Mouse (Mus musculus) lung, postnatal 10 days (tissue): ENCODE results near the gene Akna.

Source experiments
- DNase-seq: peaks from one replicate; pipeline ENCODE4 v3.0.0; 2021

Gene Akna

GRCm38 (mm10) chr4:63377483-63377882, 25.7 kb downstream of the Akna start:
- no peak for DNase-seq

DNA sequence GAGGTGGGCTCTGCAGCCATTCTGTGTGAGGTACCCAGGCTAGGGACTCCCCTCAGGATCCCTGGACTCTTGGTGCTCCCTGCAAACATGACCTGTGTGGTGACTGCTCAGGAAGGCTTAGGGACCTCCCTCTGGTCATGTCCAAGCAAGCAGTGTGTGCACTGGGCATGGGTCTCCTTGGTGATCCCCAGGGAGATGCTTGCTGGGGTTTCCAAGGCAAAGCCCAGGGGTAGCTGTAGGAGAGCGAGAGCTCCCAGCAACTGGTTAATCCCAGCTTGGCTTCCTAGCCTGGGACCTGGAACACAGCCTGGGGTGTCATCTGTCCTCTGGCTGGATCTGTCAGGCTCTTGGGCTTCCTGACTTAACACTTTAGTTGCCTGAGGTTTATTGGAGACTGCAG, 27.8 kb downstream of the Akna start:
- peak; percentile 64 for DNase-seq

DNA sequence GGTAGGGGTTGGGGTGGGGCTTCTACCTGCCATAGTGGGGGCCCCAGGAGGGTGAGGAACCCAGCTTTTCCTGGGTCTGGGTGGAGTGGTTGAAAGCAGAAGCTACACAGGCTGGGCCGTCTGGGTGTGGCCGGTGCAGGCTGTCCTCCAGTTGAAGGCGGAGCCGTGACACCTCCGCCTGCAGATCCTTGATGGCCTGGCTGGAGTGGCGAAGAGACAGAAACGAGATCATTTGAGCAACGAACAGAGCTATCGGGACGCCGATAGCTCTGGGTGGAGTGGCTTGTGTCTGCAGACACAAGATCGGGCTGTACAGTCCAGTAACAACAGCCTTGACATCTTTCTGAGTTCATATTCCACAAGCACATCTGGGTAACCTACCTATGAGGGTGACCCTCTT, 28.8 kb downstream of the Akna start:
- no peak for DNase-seq

DNA sequence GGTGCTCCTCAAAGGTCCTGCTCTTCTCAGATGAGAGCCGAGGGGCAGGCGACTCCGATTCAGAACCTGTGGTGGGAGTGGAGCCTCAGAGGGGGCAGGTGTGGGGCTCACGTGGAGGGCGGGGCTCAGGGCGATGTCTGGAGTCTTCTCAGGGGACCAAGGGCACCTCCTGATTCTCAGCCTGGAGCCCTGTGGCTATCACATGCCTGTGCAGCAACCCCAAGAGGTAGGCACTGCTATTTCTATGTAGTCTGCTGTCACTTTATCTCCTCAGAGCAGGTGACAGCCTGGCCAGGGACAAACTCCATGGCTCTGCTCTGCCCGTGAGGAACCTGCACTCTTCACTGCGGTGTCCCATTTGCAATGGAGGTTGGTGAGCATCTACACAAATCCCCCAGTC, 29.8 kb downstream of the Akna start:
- DNase-seq, result no peak

DNA sequence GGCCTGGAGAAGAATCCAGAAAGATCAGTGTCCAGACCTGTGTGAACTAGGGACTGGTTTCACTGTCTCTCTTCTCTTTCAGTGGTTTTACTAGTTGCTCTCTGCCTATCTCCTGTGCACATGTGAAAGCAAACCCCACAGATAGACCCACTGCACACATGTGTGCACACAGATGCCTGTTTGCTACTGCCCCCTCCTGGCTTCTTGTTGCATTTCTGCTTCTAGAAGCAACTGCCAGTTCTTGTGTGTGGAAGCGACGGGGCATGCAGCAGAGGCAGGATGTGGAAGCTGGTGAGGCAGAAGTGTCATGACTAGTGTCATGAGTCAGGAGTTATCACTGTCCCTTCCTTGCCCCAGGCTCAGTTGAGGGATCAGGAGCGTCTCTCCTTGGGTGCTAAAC, 31.3 kb downstream of the Akna start:
- DNase-seq, result peak; percentile 60

DNA sequence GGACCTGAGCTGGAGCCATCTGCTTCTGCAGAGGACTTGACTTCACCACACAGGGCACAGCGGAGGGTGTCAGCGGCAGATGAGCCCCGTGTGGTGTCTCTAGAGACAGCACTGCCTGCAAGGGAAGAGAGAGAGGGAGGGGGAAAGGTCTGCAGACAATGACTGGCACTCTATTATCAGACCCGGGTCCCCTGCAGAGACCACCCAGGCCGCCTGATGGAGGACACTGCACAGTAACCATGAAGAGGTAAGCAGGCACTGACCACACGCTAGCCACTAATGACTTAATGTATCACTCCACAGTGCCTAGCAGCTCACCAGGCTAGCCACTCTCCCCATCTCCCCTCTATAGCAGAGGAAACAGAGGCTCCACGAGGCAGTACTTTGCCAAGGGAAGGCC, 32.3 kb downstream of the Akna start:
- DNase-seq, result no peak

DNA sequence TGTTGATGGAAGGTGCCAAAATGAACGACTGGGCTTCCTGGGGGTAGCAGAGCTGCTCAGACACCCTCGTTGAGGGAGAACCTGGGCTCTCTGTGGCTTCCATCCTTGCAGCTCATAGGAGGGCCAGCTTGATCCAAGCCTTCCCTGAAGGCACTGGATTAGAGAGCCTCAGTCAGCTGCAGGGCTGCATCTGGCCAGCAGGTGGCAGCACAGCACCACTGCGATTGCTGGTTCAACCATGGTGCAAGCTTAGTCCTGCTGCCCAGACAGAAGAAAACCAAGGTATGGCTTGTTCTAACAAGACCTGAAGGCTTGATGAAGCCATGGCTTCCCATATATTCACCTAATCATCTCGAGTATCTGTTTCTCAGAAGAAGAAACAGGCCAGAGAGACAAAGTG, 34.6 kb downstream of the Akna start:
- peak; percentile 91 for DNase-seq

DNA sequence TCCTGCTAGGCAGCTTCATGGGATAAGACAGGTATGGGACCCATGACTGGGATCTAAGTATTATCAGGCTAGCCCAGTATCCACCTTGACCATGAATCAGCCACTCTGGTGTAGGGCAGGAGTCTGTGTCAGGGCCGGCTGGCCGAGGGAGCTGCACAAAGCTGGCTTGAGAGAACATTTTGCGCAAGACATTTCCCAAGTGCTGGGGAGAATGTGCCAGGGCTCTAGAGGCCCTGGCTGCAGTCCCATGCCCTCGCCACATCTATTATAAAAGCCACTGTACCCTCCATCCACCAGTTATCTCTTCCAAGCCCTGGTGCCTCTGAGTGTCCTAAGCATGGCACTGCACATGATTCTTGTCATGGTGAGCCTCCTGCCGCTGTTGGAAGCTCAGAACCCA, 41.0 kb downstream of the Akna start, which contains the start of gene Orm2:
Gene Orm2, plus strand, starts transcription at position 300 of the 400 bp plus-strand sequence.
- DNase-seq, result peak; percentile 51

- no peak for DNase-seq
These were observed 43.3 kb downstream of the Akna start for GRCm38 (mm10) chr4:63359861-63360260.

- peak; percentile 60 for DNase-seq
These were observed 46.1 kb downstream of the Akna start for GRCm38 (mm10) chr4:63356981-63357570.

DNA sequence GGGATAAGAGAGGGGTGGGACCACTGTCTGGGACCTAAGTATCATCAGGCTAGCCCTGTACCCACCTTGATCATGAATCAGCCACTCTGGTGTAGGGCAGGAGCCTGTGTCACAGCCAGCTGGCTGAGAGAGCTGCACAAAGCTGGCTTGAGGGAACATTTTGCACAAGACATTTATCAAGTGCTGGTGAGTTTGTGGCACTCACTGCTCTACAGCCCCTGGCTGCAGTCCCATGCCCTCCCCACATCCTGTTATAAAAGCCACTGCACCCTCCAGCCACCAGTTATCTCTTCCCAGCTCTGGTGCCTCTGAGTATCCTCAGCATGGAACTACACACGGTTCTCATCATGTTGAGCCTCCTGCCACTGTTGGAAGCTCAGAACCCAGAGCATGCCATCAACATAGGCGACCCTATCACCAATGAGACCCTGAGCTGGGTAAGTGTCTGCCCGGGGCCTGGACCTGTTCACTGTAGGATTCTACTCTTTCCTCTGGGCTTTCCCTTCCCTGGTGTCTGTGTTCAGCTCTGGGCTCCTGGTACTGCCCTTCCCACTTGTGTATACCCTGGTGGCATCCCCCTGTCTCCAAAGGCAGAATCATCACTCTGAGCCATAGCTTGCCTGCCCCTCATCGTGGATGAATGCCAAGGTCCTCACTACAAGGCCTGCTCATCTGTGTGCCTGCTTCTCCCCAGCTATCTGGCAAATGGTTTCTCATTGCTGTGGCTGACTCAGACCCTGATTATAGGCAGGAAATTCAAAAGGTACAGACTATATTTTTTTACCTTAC, 47.1 kb downstream of the Akna start, which contains the start of gene Orm3:
Gene Orm3, plus strand, starts transcription at position 286 of the 789 bp plus-strand sequence.
- DNase-seq, result peak; percentile 40

- no peak for DNase-seq
These were observed 54.6 kb downstream of the Akna start for GRCm38 (mm10) chr4:63348524-63348923.

DNA sequence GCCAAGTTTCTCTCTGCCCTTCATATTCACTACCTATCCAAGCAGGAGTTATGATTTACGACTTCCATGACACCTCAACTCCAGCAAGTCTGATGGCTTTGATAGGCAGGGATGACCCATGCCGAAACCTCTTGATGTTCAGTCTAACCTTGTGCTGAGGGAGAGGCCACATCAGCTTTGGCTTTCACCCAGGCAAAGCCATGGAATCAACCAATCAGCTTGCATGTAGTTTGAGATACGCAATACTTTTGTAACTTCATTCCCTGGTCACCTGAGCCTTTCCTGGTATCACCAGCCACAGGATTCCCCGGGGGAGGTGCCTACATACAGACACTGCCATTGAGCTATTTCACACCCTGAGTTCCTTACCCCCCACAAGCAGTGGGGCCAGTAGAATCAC, 56.5 kb downstream of the Akna start:
- no peak for DNase-seq

- DNase-seq, result no peak
These were observed 57.9 kb downstream of the Akna start for GRCm38 (mm10) chr4:63345261-63345660.

DNA sequence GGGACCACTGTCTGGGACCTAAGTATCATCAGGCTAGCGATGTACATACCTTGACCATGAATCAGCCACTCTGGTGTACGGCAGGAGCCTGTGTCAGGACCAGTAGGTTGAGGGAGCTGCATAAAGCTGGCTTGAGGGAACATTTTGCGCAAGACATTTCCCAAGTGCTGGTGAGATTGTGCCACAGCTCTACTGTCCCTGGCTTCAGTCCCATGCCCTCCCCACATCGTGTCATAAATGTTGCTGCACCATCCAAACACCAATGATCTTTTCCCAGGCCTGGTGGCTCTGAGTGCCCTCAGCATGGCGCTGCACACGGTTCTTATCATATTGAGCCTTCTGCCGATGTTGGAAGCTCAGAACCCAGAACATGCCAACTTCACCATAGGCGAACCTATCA, 58.9 kb downstream of the Akna start, which contains the start of gene Orm1:
Gene Orm1, plus strand, starts transcription at position 266 of the 400 bp plus-strand sequence.
- DNase-seq, result peak; percentile 54

GRCm38 (mm10) chr4:63343608-63344007, 59.5 kb downstream of the Akna start:
- DNase-seq, result no peak

DNA sequence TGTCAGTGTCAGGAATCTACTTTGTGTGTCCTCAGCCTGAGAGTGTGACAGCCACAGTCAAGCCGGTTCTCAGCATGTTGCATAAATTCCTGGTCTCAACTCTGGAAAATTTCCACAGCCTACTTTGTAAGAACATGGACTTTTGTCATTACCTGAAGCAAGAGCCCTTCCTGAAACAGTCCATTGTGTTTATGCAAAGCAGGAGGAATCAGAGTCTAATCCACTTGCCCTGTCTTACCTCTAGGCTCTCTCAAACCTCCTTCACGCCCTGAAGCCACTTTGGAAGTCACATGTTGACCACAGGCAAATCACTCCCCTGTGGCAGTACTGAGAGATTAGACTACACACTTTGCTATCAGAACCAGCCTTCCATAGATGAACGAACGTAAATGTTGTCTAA, 60.7 kb downstream of the Akna start:
- no peak for DNase-seq

- no peak for DNase-seq
These were observed 64.6 kb downstream of the Akna start for GRCm38 (mm10) chr4:63338414-63339076.

- DNase-seq, result no peak
These were observed 69.8 kb downstream of the Akna start for GRCm38 (mm10) chr4:63333403-63333802.

DNA sequence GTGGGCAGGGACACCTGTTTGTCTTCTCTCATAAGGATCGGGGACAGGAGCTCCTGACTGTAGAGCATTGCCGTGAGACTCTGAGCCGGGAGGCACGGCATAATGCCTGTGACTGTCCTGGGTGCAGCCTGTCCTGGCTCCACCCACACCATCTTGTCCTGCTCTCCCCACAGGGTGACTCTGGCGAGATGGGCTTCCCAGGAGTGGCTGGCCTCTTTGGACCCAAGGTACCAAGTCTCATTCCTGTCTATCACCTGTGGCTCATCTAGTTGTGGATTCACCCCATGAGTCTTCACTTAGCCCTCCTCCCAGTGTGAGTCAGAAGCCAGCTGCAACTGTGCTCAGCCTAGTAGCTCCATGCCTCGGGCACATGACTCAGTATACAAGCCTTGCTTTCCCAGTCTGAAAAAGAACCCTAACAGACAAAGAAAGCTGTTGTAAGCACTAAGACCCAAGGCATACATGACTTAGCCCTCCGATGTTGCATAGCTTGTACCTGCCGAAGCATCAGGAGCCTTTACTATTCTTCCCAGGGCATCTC, 79.8 kb downstream of the Akna start:
- DNase-seq, result no peak

DNA sequence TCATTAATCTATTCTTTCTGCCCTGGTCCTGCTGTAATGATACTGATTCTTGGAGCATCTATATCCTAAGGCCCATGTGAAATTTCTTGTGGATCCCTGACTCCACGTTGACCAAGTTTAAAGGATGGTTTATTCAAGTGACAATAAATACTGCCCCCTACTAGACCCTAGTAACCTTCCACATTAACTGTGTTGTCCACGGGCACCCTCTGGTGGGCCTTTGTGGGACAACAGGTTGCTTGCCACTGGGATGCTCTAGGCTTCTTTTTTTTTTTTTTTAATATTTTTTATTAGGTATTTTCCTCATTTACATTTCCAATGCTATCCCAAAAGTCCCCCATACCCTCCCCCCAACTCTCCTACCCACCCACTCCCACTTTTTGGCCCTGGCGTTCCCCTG, 83.6 kb downstream of the Akna start:
- DNase-seq, result peak; percentile 82
